Mouse (Mus musculus) midbrain, embryonic 13.5 days (tissue): Measurements from ENCODE around the gene Lig4. TPM values are rescaled to one million over a fixed set of nuclear protein-coding genes. Genes with fewer than 3 reads are reported as not detected.

Experiments
- polyA plus RNA-seq: library from polyadenylated mRNA; unstranded; fragments of >200 nt; fragmentation: Nextera tagmentation; extraction: Ambion mirVana; gene quantifications from 2 replicates; pipeline ENCODE4 v1.2.1, GENCODE M21; 2015

Gene Lig4
- polyA plus RNA-seq, 1 experiment from 2014 or later, result 11.4 TPM

Other genes with a start within 250 kb of the Lig4 start
- gene Fam155a, start 206.5 kb downstream of the Lig4 start, polyA plus RNA-seq, result 21.2 and 21.9 TPM in 2 replicates
- not detected in 2 replicates for gene Gm10217, start 113.4 kb downstream of the Lig4 start, polyA plus RNA-seq
- 13.8 and 14.4 TPM in 2 replicates for gene Abhd13, start within 50 bp of the Lig4 start, polyA plus RNA-seq
- 0.32 and 0.34 TPM in 2 replicates for gene Tnfsf13b, start 28.8 kb upstream of the Lig4 start, polyA plus RNA-seq
- gene Myo16, start 176.2 kb upstream of the Lig4 start, polyA plus RNA-seq, result 4.0 and 5.2 TPM in 2 replicates